In the genomic region with DNA sequence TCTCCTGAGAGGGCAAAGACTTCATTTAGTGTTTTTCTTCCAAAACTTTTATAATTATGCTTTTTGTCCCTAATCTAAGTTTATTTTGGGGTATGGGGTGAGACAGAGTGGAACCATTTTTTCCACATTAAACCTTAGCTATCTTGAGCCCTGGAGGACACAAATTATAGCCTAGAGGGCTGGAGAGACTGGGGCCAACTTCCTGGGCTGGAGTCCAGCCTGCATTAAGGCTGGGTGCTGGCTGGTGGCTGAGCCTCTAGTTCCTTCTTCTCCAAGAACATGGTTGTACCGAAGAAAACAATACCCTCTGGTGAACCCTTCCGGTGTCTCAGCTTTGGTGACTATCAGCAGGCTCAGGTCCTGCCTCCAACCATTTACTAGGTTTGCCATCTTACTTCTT, we compare ENCODE assay signal across 22 mouse cellular contexts. TPM values are rescaled to one million over a fixed set of nuclear protein-coding genes. Genes with fewer than 3 reads are reported as not detected.
DNase-seq lines count a peak whose midpoint lies in the region; TF ChIP-seq lines count a peak whose summit lies in the region.
"Had no signal": no experiment of that assay in that cellular context is flagged by ENCODE, and none has a peak within 500 bp of the region (broad histone marks: within the 10 kb centered on the region; RNA-seq: fewer than 3 reads in every experiment).

No protein-coding gene starts in this region.

- no peaks in the 10 kb centered on the region; the same call in 1 of the 2 replicates for H3K79me2 ChIP-seq in macrophage (ENCODE audit: inconsistent target)

- H3K36me3 ChIP-seq in macrophage (ENCODE audit: inconsistent target), result no peaks in the 10 kb centered on the region
- no peaks in the 10 kb centered on the region for H3K36me3 ChIP-seq in kidney, adult 2 months (ENCODE audit: control insufficient read depth, insufficient read depth, low read length)
- H3K36me3 ChIP-seq: embryonic facial prominence, embryonic 13.5 days; forebrain, embryonic 15.5 days; heart, embryonic 12.5 days; hindbrain, embryonic 15.5 days had no signal

- H3K4me1 ChIP-seq in kidney, adult 2 months (ENCODE audit: control insufficient read depth, insufficient read depth, low read length), result no peaks in the 10 kb centered on the region
- H3K4me1 ChIP-seq: embryonic facial prominence, embryonic 13.5 days; forebrain, embryonic 15.5 days; heart, embryonic 12.5 days; hindbrain, embryonic 15.5 days had no signal

- no peak for TF ChIP-seq CTCF in kidney, adult 2 months (conservative IDR thresholded peaks at IDR 0.05; ENCODE audit: insufficient read depth, insufficient read length, low read depth, low read length)

- intact Hi-C loops in heart, postnatal 25 days (cut with DNase I), result loop anchor here (5.0 kb wide), 1 partner anchor 55 kb away; no protein-coding TSS in a partner anchor

- DNase-seq in heart, adult 11 months, result peak; percentile 93
- DNase-seq in heart, postnatal 25 days (ENCODE audit: low spot score), result no peak
- DNase-seq in NIH3T3 (ENCODE audit: low read depth) (peak; percentile 39), adipocyte (ENCODE audit: low spot score) (peak; percentile 26)
- no peak for DNase-seq in kidney, adult 2 months
- DNase-seq: adrenal gland, postnatal 14 days; cerebellum, adult 11 months; cerebellum, adult 8-10 months; cerebellum, postnatal 14 days; gastrocnemius, postnatal 10 days; heart, postnatal 36 days had no signal

- WGBS in macrophage (ENCODE audit: missing documents), result 47% methylated on average over 2 of the region's 2 CpGs
- 69% methylated on average over 2 of the region's 2 CpGs for WGBS in kidney, adult 2 months

- H3K27me3 ChIP-seq in kidney, adult 2 months (replicated peaks; ENCODE audit: control insufficient read depth, insufficient read depth, low read length), result no peaks in the 10 kb centered on the region
- H3K27me3 ChIP-seq: embryonic facial prominence, embryonic 13.5 days; forebrain, embryonic 15.5 days; hindbrain, embryonic 15.5 days had no signal

- no peak for TF ChIP-seq POLR2A in kidney, adult 2 months (IDR thresholded peaks at IDR 0.05; ENCODE audit: low read depth, low read length)

- peak overlapping the region; percentile 100 for H3K27ac ChIP-seq in macrophage
- no peak overlapping the region for H3K27ac ChIP-seq in kidney, adult 2 months (ENCODE audit: insufficient read depth, low read depth, low read length)
- H3K27ac ChIP-seq: embryonic facial prominence, embryonic 13.5 days; forebrain, embryonic 15.5 days; hindbrain, embryonic 15.5 days had no signal

- no peak overlapping the region for H3K4me3 ChIP-seq in macrophage (ENCODE audit: inconsistent target)
- H3K4me3 ChIP-seq in kidney, adult 2 months (ENCODE audit: insufficient read depth, low read depth, low read length), result no peak overlapping the region
- H3K4me3 ChIP-seq: embryonic facial prominence, embryonic 13.5 days; erythroblast, embryonic 14.5 days; forebrain, embryonic 15.5 days; heart, embryonic 12.5 days; hindbrain, embryonic 15.5 days had no signal

RNA-seq across cellular contexts. Expression of gene Ptchd3, which starts 27.3 kb away (rescaled TPM):
- total RNA-seq in heart, postnatal 25 days (2021), result under 1 TPM; 0.26 to 0.28 TPM
- not detected for total RNA-seq in macrophage (2018; cell fraction: chromatin; rRNA removed)
- not detected for total RNA-seq in macrophage (2018; cell fraction: cytosol; rRNA removed)
- total RNA-seq in macrophage (2018; cell fraction: nucleus; rRNA removed), result under 1 TPM in 1 of 26 experiments, not detected in 25; 0.25 TPM
- not detected in 3 replicates for polyA plus RNA-seq in macrophage (2018)
- polyA plus RNA-seq in kidney, adult 2 months (2012; rRNA removed), result not detected in 2 replicates
- total RNA-seq: adrenal gland, postnatal 14 days; gastrocnemius, postnatal 10 days had no signal
- polyA plus RNA-seq: cortical plate, adult 2 months; embryonic facial prominence, embryonic 13.5 days; erythroblast, embryonic 14.5 days; forebrain, embryonic 11.5 days; forebrain, embryonic 15.5 days; gonadal fat pad, adult 2 months; heart, embryonic 12.5 days; hindbrain, embryonic 11.5 days; hindbrain, embryonic 15.5 days; intestine, postnatal 0 days had no signal

Comparison
In these comparisons a context has a peak if more than half of its experiments do, and no peak if none do; other contexts are left out.
1. DNase-seq: peak in heart, adult 11 months (single experiment), NIH3T3 (single experiment) and adipocyte (single experiment); none in heart, postnatal 25 days (single experiment) and kidney, adult 2 months (single experiment).